Mouse (Mus musculus): Measurements from ENCODE around the gene Tube1. TPM values are rescaled to one million over a fixed set of nuclear protein-coding genes. Genes with fewer than 3 reads are reported as not detected.

Gene Tube1
- total and polyA plus RNA-seq, 3 experiments, result 2.5 to 7.2 TPM; not detected in 1

- H3K4me3 ChIP-seq (ENCODE audit: control insufficient read depth in 1 of 2, insufficient read depth in 1 of 2, low read depth in 2 of 2, low read length in 2 of 2), result no peak overlapping the region
- TF ChIP-seq MAZ (IDR thresholded peaks at IDR 0.05; ENCODE audit: low read depth, low read length) (no peak), JUND (IDR thresholded peaks at IDR 0.05; ENCODE audit: low read depth, low read length) (no peak), ZMIZ1 (IDR thresholded peaks at IDR 0.05; ENCODE audit: low read depth, low read length) (no peak)
- no peaks in the 10 kb centered on the region for H3K9me3 ChIP-seq (replicated peaks; ENCODE audit: insufficient read depth, low read length)
- H3K27me3 ChIP-seq (ENCODE audit: control insufficient read depth in 1 of 2, insufficient read depth in 2 of 2, low read length in 2 of 2), result no peaks in the 10 kb centered on the region
- H3K79me2 ChIP-seq (ENCODE audit: control insufficient read depth, insufficient read depth, low read length, poor library complexity), result no peaks in the 10 kb centered on the region
- H3K36me3 ChIP-seq (ENCODE audit: control insufficient read depth in 1 of 2, insufficient read depth in 2 of 2, low read length in 2 of 2), result no peaks in the 10 kb centered on the region
- no peaks in the 10 kb centered on the region for H3K4me1 ChIP-seq (ENCODE audit: control insufficient read depth in 1 of 2, insufficient read depth in 2 of 2, low read length in 2 of 2)
- DNase-seq (ENCODE audit: low read depth, low spot score), result no peak
- no peak overlapping the region for H3K27ac ChIP-seq (ENCODE audit: control insufficient read depth, low read depth, low read length)
- no peak overlapping the region for H3K9ac ChIP-seq (ENCODE audit: control insufficient read depth, low read depth, low read length, poor library complexity, severe bottlenecking)
These were observed 8.4 kb downstream of the Tube1 start for GRCm38 (mm10) chr10:39142216-39142615.

- TF ChIP-seq POLR2A (IDR thresholded peaks at IDR 0.05; ENCODE audit: control insufficient read depth in 1 of 2, insufficient read depth in 1 of 2, low read depth in 1 of 2, low read length in 2 of 2, poor library complexity in 1 of 2) (no peak), ETS1 (IDR thresholded peaks at IDR 0.05; ENCODE audit: low read depth, low read length) (no peak), RAD21 (IDR thresholded peaks at IDR 0.05; ENCODE audit: low read depth, low read length) (no peak), SMC3 (IDR thresholded peaks at IDR 0.05; ENCODE audit: low read depth, low read length) (no peak), CHD1 (IDR thresholded peaks at IDR 0.05; ENCODE audit: low read depth, low read length) (no peak), BHLHE40 (IDR thresholded peaks at IDR 0.05; ENCODE audit: borderline replicate concordance, low read depth, low read length) (no peak), ZNF384 (IDR thresholded peaks at IDR 0.05; ENCODE audit: low read depth, low read length) (no peak)
- Histone ChIP-seq H3K79me2 (ENCODE audit: control insufficient read depth, insufficient read depth, low read length, poor library complexity) (no peaks in the 10 kb centered on the region), H3K27ac (ENCODE audit: control insufficient read depth, low read depth, low read length) (no peak overlapping the region), H3K9ac (ENCODE audit: control insufficient read depth, low read depth, low read length, poor library complexity, severe bottlenecking) (no peak overlapping the region), H3K27me3 (ENCODE audit: control insufficient read depth in 1 of 2, insufficient read depth in 2 of 2, low read length in 2 of 2) (no peaks in the 10 kb centered on the region), H3K4me1 (ENCODE audit: control insufficient read depth in 1 of 2, insufficient read depth in 2 of 2, low read length in 2 of 2) (no peaks in the 10 kb centered on the region), H3K36me3 (ENCODE audit: control insufficient read depth in 1 of 2, insufficient read depth in 2 of 2, low read length in 2 of 2) (no peaks in the 10 kb centered on the region), H3K4me3 (ENCODE audit: control insufficient read depth in 1 of 2, insufficient read depth in 1 of 2, low read depth in 2 of 2, low read length in 2 of 2) (no peak overlapping the region), H3K9me3 (replicated peaks; ENCODE audit: insufficient read depth, low read length) (no peaks in the 10 kb centered on the region)
- DNase-seq (ENCODE audit: low read depth, low spot score), result no peak
These were observed 22.9 kb downstream of the Tube1 start for GRCm38 (mm10) chr10:39156719-39157118.

- Histone ChIP-seq H3K79me2 (ENCODE audit: control insufficient read depth, insufficient read depth, low read length, poor library complexity) (no peaks in the 10 kb centered on the region), H3K9me3 (replicated peaks; ENCODE audit: insufficient read depth, low read length) (no peaks in the 10 kb centered on the region), H3K27ac (ENCODE audit: control insufficient read depth, low read depth, low read length) (no peak overlapping the region), H3K9ac (ENCODE audit: control insufficient read depth, low read depth, low read length, poor library complexity, severe bottlenecking) (no peak overlapping the region), H3K27me3 (ENCODE audit: control insufficient read depth in 1 of 2, insufficient read depth in 2 of 2, low read length in 2 of 2) (no peaks in the 10 kb centered on the region; a peak in 1 of 4 replicates), H3K4me3 (ENCODE audit: control insufficient read depth in 1 of 2, insufficient read depth in 1 of 2, low read depth in 2 of 2, low read length in 2 of 2) (no peak overlapping the region), H3K36me3 (ENCODE audit: control insufficient read depth in 1 of 2, insufficient read depth in 2 of 2, low read length in 2 of 2) (no peaks in the 10 kb centered on the region), H3K4me1 (ENCODE audit: control insufficient read depth in 1 of 2, insufficient read depth in 2 of 2, low read length in 2 of 2) (no peaks in the 10 kb centered on the region)
- TF ChIP-seq POLR2AphosphoS2 (IDR thresholded peaks at IDR 0.05; ENCODE audit: low read length), result no peak
- TF ChIP-seq MAZ (IDR thresholded peaks at IDR 0.05; ENCODE audit: low read depth, low read length), result no peak
- no peak for TF ChIP-seq ZNF384 (IDR thresholded peaks at IDR 0.05; ENCODE audit: low read depth, low read length)
- TF ChIP-seq CTCF (IDR thresholded peaks at IDR 0.05 in 2 of 3, conservative IDR thresholded peaks at IDR 0.05 in 1 of 3; ENCODE audit: control insufficient read depth in 1 of 3, insufficient read depth in 1 of 3, low read depth in 2 of 3, low read length in 3 of 3, poor library complexity in 1 of 3, severe bottlenecking in 1 of 3), result no peak
- TF ChIP-seq ZMIZ1 (IDR thresholded peaks at IDR 0.05; ENCODE audit: low read depth, low read length), result no peak
- TF ChIP-seq NELFE (IDR thresholded peaks at IDR 0.05; ENCODE audit: low read depth, low read length), result no peak
- TF ChIP-seq SMC3 (IDR thresholded peaks at IDR 0.05; ENCODE audit: low read depth, low read length), result no peak
- no peak for TF ChIP-seq MXI1 (IDR thresholded peaks at IDR 0.05; ENCODE audit: low read depth, low read length)
- TF ChIP-seq RCOR1 (IDR thresholded peaks at IDR 0.05; ENCODE audit: low read depth, low read length), result no peak
- TF ChIP-seq MAFK (IDR thresholded peaks at IDR 0.05; ENCODE audit: borderline replicate concordance, low read depth, low read length), result no peak
- TF ChIP-seq ZKSCAN1 (IDR thresholded peaks at IDR 0.05; ENCODE audit: low read depth, low read length), result no peak
- no peak for TF ChIP-seq NRF1 (IDR thresholded peaks at IDR 0.05; ENCODE audit: insufficient read depth, low read depth, low read length, poor library complexity, severe bottlenecking)
- TF ChIP-seq JUND (IDR thresholded peaks at IDR 0.05; ENCODE audit: low read depth, low read length), result no peak
- no peak for TF ChIP-seq E2F4 (IDR thresholded peaks at IDR 0.05; ENCODE audit: borderline replicate concordance, low read depth, low read length)
- no peak for TF ChIP-seq ELF1 (IDR thresholded peaks at IDR 0.05; ENCODE audit: low read depth, low read length)
- TF ChIP-seq MEF2A (IDR thresholded peaks at IDR 0.05; ENCODE audit: extremely low read depth, insufficient replicate concordance, low read depth, low read length, poor library complexity, severe bottlenecking), result no peak
- no peak for DNase-seq (ENCODE audit: low read depth, low spot score)
These were observed 23.5 kb downstream of the Tube1 start for GRCm38 (mm10) chr10:39157321-39157720.

Measured in MEL (cell line).